Mouse (Mus musculus): ENCODE measurements at regions not wholly inside any gene's neighbourhood (a gene's known extent, or its start where the extent isn't known, plus 50 kb on each side); places are given as distances from the start of the nearest gene placed in this dataset.

GRCm38 (mm10) chr4:52752838-52753509, 61.4 kb upstream of the Olfr275 start:
- Histone ChIP-seq H3K27me3 (ENCODE audit: control insufficient read depth, insufficient read depth, low read length) (no peaks in the 10 kb centered on the region), H3K36me3 (ENCODE audit: control insufficient read depth, insufficient read depth, low read length) (no peaks in the 10 kb centered on the region), H3K4me3 (ENCODE audit: low read depth, low read length) (no peak overlapping the region), H3K4me1 (ENCODE audit: control insufficient read depth, insufficient read depth, insufficient read length, low read length) (no peaks in the 10 kb centered on the region), H3K27ac (ENCODE audit: insufficient read depth, low read depth, low read length) (no peak overlapping the region)
- 77% methylated on average over 8 of the region's 8 CpGs for WGBS
- TF ChIP-seq CTCF (IDR thresholded peaks at IDR 0.05; ENCODE audit: extremely low read depth, insufficient read length, insufficient replicate concordance, low read depth, low read length): no peak
- TF ChIP-seq POLR2A (IDR thresholded peaks at IDR 0.05; ENCODE audit: low read depth, low read length): no peak
